Mouse (Mus musculus) A20 (cell line): Measurements from ENCODE around the gene Slc38a11.

Source experiments
- DNase-seq: peaks from one replicate; pipeline ENCODE4 v3.0.0-alpha.2; 2011; ENCODE audit warnings: low read depth, low spot score

Slc38a11 gene

GRCm38 (mm10) chr2:65363828-65364497 lies at the start of gene Slc38a11:
Gene Slc38a11, minus strand, starts transcription at chr2:65364034.
- no peak for DNase-seq

- no peak for DNase-seq
Measured at GRCm38 (mm10) chr2:65407110-65407509, 43.3 kb upstream of the Slc38a11 start.

GRCm38 (mm10) chr2:65405407-65405806 lies 41.6 kb upstream of the Slc38a11 start:
- DNase-seq = no peak

DNA sequence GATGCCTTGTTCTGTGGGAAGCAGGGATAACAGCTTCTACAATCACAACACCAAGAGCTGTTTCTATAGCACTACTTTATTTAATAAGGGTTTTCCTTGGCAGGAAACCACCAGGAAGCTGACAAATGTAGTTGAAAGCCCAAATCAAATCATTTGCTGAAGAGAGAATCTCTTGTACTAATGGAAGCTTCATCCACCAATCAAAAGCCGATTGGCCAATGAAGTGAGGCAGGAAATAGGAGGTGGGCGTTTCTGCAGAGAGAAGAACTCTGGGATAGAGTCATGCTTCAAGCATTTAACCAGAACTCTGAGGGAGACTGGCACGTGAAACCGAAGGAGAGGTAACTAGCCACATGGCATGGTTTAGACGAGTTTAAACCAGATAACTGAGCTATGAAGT lies 38.2 kb upstream of the Slc38a11 start:
- DNase-seq = no peak

GRCm38 (mm10) chr2:65399938-65400337 lies 36.1 kb upstream of the Slc38a11 start:
- no peak for DNase-seq

- no peak for DNase-seq
Measured at GRCm38 (mm10) chr2:65396128-65396527, 32.3 kb upstream of the Slc38a11 start.

- DNase-seq = no peak
Measured at GRCm38 (mm10) chr2:65393061-65393460, 29.2 kb upstream of the Slc38a11 start.

DNA sequence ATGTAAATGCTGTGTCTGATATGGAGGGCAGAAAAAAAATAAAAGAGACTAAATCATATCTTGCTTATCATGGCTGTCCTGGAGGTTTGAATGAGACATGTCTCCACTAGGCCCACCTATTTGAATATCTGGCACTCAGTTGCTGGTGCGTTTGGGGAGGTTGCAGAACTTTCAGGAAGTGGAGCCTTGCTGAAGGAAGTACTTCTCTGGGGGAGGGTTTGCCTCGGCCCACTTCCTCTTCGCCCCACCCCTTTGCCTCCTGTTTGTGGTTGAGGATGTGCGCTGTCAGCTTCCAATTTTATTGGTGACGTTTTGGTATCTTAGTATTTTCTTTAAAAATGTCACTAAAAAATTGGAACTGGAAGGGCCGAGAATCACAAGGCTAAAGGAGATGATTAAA lies 27.5 kb upstream of the Slc38a11 start:
- DNase-seq = no peak

- no peak for DNase-seq
Measured at GRCm38 (mm10) chr2:65384815-65385214, 21.0 kb upstream of the Slc38a11 start.

- no peak for DNase-seq
Measured at GRCm38 (mm10) chr2:65382485-65382884, 18.7 kb upstream of the Slc38a11 start.

- DNase-seq = no peak
Measured at GRCm38 (mm10) chr2:65378425-65378824, 14.6 kb upstream of the Slc38a11 start.

DNA sequence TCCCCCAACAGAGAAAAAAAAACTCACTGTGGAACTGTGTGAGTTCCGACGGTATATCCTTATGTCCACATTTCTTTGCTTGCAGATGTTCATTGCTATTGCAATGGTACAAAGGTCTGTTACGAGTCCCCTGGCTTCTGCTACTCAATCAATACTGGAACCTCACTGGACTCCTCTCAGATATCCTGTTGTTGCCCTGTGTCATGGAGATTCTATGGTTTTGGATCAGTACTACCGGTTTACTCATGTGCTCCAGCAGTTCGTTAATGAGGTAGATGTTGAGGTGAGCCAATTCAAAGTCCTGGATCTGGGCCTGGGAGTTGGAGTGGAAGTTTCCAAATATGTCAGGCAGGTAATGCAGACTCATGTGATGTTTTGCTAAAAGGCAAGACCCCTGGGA lies 10.6 kb upstream of the Slc38a11 start:
- no peak for DNase-seq

GRCm38 (mm10) chr2:65373076-65373475 lies 9.2 kb upstream of the Slc38a11 start:
- DNase-seq = no peak

GRCm38 (mm10) chr2:65360736-65361475 lies 2.9 kb downstream of the Slc38a11 start:
- no peak for DNase-seq

- no peak for DNase-seq
Measured at GRCm38 (mm10) chr2:65347367-65347766, 16.5 kb downstream of the Slc38a11 start.

DNA sequence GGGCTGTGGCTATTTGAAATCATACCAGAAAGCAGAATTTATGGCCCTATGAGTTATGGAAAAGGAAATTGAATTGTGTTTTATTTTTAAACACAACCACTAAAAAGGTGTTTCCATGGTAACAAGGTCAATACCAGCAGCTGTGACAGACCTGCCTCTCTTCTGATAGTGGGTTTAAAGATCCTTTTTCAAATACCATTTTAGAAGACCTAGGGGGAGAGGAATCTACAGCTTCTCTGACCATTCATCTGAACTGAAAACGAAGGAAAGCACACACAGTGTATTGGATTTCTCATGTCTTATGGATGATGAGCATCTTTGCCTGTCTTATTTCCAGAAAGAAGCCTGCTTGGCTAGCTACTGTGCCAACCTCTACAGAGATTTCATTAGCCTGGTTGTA lies 16.9 kb downstream of the Slc38a11 start:
- no peak for DNase-seq

DNA sequence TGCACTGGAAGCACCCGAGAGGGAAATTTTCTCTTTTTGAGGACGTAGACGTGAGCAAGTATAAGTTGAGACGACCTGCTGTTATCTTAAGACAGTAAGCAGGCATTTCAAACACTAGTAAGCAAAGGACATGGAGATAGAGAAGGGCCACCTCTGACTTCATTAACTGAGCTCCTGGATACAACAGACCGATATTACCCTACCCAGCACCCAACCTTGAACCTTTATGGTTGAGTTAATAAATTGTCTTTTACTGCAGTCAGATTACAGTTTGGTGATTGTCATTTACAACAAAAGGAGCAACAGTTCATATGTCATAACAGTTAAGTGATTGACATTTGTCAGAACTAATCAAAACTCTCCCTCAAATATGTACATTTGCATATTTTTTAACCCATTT lies 17.8 kb downstream of the Slc38a11 start:
- DNase-seq = no peak

- no peak for DNase-seq
Measured at GRCm38 (mm10) chr2:65342057-65342456, 21.8 kb downstream of the Slc38a11 start.

DNA sequence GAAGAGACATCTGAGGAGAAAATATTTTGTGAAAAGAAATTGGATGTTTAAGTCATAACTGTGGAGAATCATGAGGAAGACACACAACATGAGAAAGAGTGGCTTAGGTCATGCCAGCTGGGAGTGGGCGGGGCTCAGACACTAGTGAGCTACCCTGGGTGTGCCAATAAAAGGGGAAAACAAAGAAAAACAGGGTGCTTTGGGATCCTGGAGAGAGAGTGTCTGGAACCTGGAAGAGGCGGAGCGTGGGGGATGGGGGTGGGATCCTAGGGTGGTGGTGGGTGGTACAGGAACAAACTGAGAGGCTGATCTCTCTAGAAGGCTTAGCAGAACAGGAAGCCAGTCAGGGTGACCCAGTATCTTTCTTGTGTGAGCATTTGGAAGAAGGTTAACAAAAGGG lies 23.0 kb downstream of the Slc38a11 start:
- no peak for DNase-seq

DNA sequence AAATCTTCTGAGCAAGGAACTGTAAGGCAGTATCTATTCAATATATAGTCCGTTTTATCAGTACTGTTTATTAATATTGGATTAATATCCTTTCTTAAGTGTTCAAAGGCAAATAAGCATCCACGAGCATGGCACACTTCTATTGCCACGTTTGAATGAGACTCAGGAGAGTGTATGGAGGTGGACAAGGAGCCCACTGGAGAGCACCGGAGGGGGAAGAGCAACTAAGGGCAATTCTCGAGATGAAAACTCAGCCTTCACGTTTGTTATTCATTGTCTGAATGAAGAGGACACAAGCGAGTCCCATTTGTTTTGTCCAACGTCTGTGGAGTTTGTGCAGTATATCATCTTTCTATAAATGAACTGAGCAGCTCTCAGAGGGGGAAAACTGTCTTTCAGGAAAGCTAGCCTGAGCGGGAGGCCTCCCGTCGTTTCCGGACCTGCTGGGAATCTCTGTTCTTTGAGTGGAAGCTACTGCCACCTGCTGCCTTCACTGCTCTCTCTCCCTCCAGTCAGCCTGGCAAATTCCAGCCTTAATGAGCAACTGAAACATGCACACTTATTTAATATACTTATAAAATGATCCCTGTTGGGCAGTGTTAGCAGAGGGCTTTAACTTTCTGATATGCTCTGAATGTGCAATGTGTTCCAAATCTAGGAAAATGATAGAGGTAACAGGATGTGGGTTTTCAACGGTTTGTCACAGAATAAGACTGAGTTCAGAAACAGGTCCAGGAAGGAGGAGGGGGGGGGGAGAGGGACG lies 26.3 kb downstream of the Slc38a11 start:
- DNase-seq = no peak

DNA sequence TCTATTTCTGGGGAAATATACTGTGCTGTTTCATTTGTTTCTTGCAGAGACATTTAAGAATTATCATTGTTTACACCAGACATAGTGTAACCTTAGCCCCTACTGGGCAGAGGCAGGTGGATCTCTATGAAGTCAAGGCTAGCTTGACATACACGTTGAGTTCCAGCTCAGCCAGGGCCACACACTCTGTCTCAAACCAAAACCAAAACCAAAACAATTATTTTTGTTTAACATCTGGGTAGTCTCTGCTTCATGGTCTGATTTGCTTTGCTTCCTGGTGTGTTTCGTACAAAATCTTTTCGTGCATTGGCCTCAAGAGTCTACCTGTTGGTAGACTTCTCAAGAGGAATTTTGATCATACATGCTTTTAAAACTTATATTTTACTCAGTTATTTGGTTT lies 27.2 kb downstream of the Slc38a11 start:
- DNase-seq = no peak

DNA sequence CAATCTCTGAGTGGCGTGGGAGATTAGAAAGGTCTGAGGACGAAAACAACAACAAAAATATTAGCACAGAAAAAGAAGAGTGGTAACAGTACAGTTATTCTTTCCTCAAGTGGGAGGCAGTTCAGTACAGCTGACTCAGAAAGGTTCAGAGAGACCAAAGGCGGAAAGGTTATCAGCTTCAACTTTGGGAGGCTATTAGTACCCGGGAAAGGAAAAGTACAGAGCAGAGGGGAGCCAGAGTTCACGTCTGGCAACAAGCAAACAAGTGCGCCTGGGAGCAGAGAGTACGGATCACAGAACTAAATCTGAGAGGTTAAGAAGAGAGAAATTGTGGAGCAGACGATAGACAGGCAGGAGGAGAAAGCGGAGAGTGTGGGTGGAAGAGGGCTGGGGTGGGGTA lies 29.7 kb downstream of the Slc38a11 start:
- DNase-seq = no peak

DNA sequence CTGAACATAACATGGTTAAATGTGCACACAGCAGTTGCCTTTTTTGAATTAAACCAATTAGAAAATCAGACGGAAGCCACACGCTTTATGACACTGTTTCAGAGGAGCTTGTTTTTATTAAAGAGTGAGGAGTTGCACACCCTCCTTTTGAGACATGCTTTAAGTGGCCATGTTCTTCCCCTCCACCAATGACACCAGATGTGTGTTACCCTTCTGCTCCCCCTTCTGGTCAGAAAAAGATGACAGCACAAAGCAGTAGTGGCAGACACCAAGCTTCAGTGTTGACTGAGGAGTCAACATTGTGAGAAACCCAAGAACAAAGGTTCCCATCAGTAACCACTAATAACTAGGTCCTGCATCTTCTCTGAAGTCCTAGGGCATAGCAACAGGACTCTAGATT lies 32.5 kb downstream of the Slc38a11 start:
- no peak for DNase-seq
